Mouse (Mus musculus): ENCODE measurements around the gene Dnah1. TPM values are rescaled to one million over a fixed set of nuclear protein-coding genes. Genes with fewer than 3 reads are reported as not detected.

The Dnah1 gene
- total RNA-seq, 2 experiments from 2014 or later: 0.07 to 0.14 TPM

Other genes with a start within 250 kb of the Dnah1 start
- 10 to 100 TPM; 74.1 to 83.9 TPM for gene Smim4, start 194.9 kb downstream of the Dnah1 start, total RNA-seq (2021)
- gene Nt5dc2, start 192.8 kb downstream of the Dnah1 start, total RNA-seq (2021): 10 to 100 TPM; 23.5 to 28.2 TPM
- 10 to 100 TPM; 74.5 to 78.7 TPM for gene Stab1, start 155.3 kb downstream of the Dnah1 start, total RNA-seq (2021)
- 1,000 to 10,000 TPM; 4,401 to 4,949 TPM for gene Tnnc1, start 115.6 kb downstream of the Dnah1 start, total RNA-seq (2021)
- gene Nisch, start 107.0 kb downstream of the Dnah1 start, total RNA-seq (2021): 100 to 1,000 TPM; 185 to 197 TPM
- gene Sema3g, start 106.0 kb downstream of the Dnah1 start, total RNA-seq (2021): 10 to 100 TPM; 17.4 to 22.2 TPM
- gene Phf7, start 72.6 kb downstream of the Dnah1 start, total RNA-seq (2021): 1 to 10 TPM; 4.3 to 4.6 TPM
- 10 to 100 TPM; 47.3 to 47.5 TPM for gene Bap1, start 72.4 kb downstream of the Dnah1 start, total RNA-seq (2021)
- gene Capn7, start 12.7 kb upstream of the Dnah1 start, total RNA-seq (2021): 10 to 100 TPM; 31.3 to 31.5 TPM
- 10 to 100 TPM; 44.4 to 47.3 TPM for gene Sh3bp5, start 112.2 kb upstream of the Dnah1 start, total RNA-seq (2021)
- gene Eaf1, start 170.5 kb upstream of the Dnah1 start, total RNA-seq (2021): 10 to 100 TPM; 12.2 to 12.6 TPM
- gene Mettl6, start 171.1 kb upstream of the Dnah1 start, total RNA-seq (2021): 10 to 100 TPM; 11.6 to 12.3 TPM

Data from heart, postnatal 14 days (tissue).